Mouse (Mus musculus) brain, embryonic 18.5 days (tissue): Measurements from ENCODE around the gene Tcp10b.
"Not testable (repeated sequence)": the region's sequence is repeated elsewhere in the genome, so short reads cannot be mapped to it uniquely, and the experiment has no call there.

Experiments used
- DNase-seq: peaks from one replicate; pipeline ENCODE4 v3.0.0-alpha.2; 2012; ENCODE audit warnings: low read depth, low spot score

Gene Tcp10b

DNA sequence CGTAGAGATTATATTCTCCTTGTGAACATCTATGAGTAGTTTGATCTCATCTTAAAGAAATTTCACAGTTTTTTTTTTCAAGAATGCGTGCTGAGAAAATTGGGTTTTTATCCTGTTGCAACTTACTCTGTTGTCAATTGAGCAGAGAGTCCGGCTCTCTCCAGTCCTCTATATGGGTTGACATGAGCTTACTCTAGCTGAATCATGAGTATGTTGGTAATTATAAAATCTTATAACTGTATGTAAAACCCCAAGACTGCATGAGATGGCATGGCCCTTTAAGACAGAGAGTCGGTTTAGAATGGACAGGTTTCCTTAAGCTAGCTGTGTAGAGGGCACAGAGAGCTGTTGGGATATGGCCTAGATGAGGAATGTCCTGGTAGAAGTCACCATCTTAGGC lies at the start of gene Tcp10b:
Tcp10b (plus strand) TSS at position 301 of the 400 bp plus-strand sequence.
- not testable (repeated sequence) for DNase-seq

DNA sequence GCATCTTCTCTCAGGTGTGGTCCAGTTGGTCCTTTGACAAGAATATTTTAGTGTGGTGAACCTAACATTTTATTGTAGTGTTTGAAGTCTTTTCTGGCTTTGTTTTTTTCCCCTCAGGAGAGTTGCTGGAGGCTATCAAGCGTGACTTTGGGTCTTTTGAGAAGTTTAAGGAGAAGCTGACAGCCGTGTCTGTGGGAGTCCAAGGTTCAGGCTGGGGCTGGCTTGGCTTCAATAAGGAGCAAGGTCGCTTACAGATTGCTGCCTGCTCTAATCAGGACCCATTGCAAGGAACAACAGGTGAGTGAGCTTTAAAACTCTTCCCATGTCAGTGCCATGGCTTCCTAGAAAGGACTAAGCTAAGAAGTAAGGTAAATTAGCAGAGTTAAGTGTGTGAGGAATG lies 47.6 kb upstream of the Tcp10b start:
- DNase-seq = no peak

- DNase-seq = not testable (repeated sequence)
These were observed 24.2 kb upstream of the Tcp10b start for GRCm38 (mm10) chr17:13036627-13037192.

GRCm38 (mm10) chr17:13043846-13044673 lies 16.8 kb upstream of the Tcp10b start:
- peak; percentile 39 for DNase-seq

GRCm38 (mm10) chr17:13052124-13052813 lies 8.6 kb upstream of the Tcp10b start, which contains the start of gene Gpr31b:
TSS of gene Gpr31b (minus strand) at chr17:13052296.
- DNase-seq = not testable (repeated sequence)

GRCm38 (mm10) chr17:13062882-13063281 lies 2.0 kb downstream of the Tcp10b start:
- DNase-seq = not testable (repeated sequence)

DNA sequence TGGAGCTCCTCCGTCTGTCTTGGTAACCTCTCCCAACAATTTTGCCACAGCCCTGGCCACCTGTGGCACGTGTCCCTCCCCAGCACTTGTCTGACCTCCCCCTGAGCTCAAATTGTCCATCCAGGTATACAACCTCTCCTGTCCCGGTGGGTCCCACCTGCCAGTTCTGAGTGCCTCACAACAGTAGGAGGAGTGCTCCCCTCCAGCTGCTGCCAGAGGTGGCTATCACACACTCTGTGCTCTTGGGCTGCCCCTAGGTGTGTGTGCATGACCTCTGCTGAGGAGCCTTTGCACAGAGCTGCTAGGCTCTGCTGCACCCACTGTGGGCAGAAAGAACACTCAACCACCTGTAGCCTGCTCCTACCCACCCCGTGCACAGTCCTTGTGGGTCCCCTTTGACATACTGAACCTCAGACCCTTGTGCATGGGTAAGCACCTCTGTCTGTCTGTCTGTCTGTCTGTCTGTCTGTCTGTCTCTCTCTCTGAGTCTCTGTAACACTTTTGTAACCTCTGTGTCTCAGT lies 7.0 kb downstream of the Tcp10b start:
- not testable (repeated sequence) for DNase-seq

DNA sequence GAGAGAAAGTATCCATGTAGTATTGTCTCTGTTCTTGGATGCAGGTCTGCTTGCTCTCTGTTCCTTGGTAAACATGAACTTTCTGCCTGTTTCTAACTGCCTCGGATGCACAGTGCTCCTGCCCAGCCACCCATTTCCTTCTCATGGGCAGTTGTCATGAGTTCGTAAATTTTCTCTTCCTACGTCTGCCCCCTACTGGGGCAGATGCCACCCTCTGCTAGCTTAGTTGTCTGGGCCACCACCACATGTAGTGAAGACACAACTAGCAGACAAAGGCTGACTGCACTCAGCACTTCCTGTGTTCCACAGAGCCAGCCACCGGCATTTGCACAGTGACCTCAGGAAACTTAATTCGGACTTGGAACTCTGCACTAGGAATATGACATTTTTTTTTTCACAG lies 8.3 kb downstream of the Tcp10b start:
- not testable (repeated sequence) for DNase-seq

GRCm38 (mm10) chr17:13091510-13091909 lies 30.6 kb downstream of the Tcp10b start:
- DNase-seq = not testable (repeated sequence)

DNA sequence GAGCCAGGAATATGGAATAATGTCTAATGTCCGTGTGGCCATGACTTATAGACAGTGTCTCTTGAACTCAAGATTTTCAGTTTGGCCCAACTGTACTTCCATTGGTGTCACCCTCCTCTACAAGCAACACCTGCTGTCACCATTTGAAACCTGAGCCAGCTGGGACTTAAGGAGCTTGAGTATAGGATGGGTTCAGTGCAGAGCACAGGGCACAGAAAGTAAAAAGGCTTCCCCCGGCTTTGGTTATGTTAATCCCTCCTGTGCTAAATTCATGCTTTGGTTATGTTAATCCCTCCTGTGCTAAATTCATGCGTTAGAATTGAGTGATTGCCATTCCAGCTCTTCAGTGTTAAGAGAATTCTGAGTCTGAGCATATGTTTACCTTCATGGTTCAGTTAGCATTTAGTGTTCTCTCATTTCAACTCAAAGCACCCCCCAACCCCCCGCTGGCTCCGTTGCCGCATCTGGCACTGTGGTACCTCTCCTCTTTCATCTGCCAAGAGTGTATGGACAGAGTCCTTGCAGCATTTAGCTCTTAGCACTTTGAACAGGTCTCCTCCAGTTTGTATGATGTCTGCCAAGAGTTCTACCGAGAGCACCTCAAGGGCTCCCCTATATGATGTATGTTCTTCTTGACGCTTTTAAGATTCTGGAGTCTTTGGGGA lies 31.3 kb downstream of the Tcp10b start:
- DNase-seq = not testable (repeated sequence)

DNA sequence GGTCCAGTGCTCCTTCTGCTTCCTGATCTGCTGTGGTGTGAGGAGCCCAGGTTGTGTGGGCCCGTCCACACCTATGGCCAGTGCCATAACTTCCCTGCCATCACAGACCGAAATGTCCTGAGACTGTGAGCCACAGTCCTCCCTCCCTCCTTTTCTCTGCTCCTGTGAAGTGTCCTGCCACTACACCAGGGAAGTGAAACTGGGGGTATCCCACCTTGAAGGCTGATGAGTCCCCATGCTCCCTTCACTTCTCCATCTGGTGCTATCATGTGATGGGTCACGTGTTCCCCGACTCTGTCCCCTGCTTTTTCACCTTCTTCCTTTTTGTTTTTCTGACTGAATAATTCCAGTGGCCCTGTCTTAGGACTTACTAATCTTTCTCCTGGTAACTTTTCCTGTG lies 32.1 kb downstream of the Tcp10b start:
- not testable (repeated sequence) for DNase-seq

DNA sequence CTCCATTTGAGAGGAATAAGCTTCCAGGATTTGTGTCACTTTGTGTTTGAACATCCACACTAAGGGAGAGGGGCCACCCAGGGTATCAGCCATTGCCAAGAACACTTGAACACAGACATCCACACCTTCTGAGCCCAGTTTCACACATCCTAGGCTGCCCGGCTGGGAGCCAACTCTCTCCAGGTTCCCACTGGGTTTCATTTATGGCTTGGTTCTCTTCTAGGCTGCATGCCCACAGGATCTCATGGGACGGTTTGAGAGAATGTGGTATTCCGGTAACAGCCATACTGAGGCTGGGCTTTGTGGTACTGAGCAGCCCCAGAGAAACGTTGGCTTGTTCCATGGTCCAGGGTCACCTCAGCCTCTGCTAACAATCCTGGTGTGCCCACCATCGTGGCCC lies 45.7 kb downstream of the Tcp10b start:
- DNase-seq = not testable (repeated sequence)

GRCm38 (mm10) chr17:13112504-13113291 lies 51.8 kb downstream of the Tcp10b start:
- DNase-seq = not testable (repeated sequence)

- not testable (repeated sequence) for DNase-seq
These were observed 62.6 kb downstream of the Tcp10b start for GRCm38 (mm10) chr17:13123308-13124038.

DNA sequence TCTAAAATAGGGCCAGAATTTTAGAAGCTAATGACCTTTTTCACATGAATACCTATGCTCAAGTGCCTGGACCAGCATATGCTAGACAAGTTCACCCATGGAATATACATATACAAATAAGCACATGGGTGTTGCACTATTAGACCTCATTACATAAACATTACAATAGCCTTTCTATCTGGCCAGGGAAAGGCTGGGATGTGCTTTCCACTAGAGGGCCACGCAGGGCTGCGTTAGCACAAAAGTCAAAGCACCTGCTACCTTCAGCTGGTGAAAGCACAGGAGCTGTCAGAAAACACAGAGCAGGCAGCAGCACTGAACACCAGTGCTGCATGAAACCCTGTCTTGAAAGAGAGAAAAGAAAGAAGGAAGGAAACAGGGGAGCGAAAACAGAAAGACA lies 63.3 kb downstream of the Tcp10b start:
- not testable (repeated sequence) for DNase-seq

GRCm38 (mm10) chr17:13129324-13129723 lies 68.4 kb downstream of the Tcp10b start:
- not testable (repeated sequence) for DNase-seq

- DNase-seq = not testable (repeated sequence)
These were observed 69.0 kb downstream of the Tcp10b start for GRCm38 (mm10) chr17:13129737-13130465.

GRCm38 (mm10) chr17:13131710-13132109 lies 70.8 kb downstream of the Tcp10b start, which contains the start of gene Unc93a:
TSS of gene Unc93a (minus strand) at chr17:13131810.
- DNase-seq = not testable (repeated sequence)
